Mouse (Mus musculus) forebrain, embryonic 14.5 days (tissue): ENCODE measurements at regions not wholly inside any gene's neighbourhood (a gene's known extent, or its start where the extent isn't known, plus 50 kb on each side); places are given as distances from the start of the nearest gene placed in this dataset.

Experiments
- ATAC-seq: fragments of 200-750 bp; cut with Nextera tagmentation; 2 replicates; pipeline ENCODE4 v1.8.0; 2017; ENCODE audit warnings: mild to moderate bottlenecking, moderate library complexity
- DNase-seq: peaks from one replicate; pipeline ENCODE4 v3.0.0-alpha.2; 2015; ENCODE audit warnings: low spot score
- H3K27ac ChIP-seq: fragments of 300-500 bp; sonication (generic); 2 replicates; pipeline ENCODE4 v1.5.1; 2014; ENCODE audit warnings: low read depth, mild to moderate bottlenecking, control low read depth, low read length, moderate library complexity
- H3K27me3 ChIP-seq: fragments of 300-500 bp; sonication (generic); replicated peaks from 2 replicates; pipeline ENCODE4 v1.6.1; 2014; ENCODE audit warnings: low read length, control low read depth, mixed read lengths; ENCODE audit not compliant: control insufficient read depth, insufficient read depth
- H3K36me3 ChIP-seq: fragments of 300-500 bp; sonication (generic); 2 replicates; pipeline ENCODE4 v1.6.1; 2014; ENCODE audit warnings: low read length, control low read depth; ENCODE audit not compliant: control insufficient read depth, insufficient read depth
- H3K4me1 ChIP-seq: fragments of 300-500 bp; sonication (generic); 2 replicates; pipeline ENCODE4 v1.6.1; 2014; ENCODE audit warnings: antibody characterized with exemption, low read length, control low read depth; ENCODE audit not compliant: control insufficient read depth, insufficient read depth
- H3K4me2 ChIP-seq: fragments of 300-500 bp; sonication (generic); 2 replicates; pipeline ENCODE4 v1.6.1; 2014; ENCODE audit warnings: mild to moderate bottlenecking, control low read depth, low read length
- H3K4me3 ChIP-seq: fragments of 300-500 bp; sonication (generic); 2 replicates; pipeline ENCODE4 v1.5.1; 2014; ENCODE audit warnings: low read depth, low read length, control low read depth
- H3K9ac ChIP-seq: fragments of 300-500 bp; sonication (generic); 2 replicates; pipeline ENCODE4 v1.6.1; 2014; ENCODE audit warnings: mild to moderate bottlenecking, low read length, control low read depth, moderate library complexity
- H3K9me3 ChIP-seq: fragments of 300-500 bp; sonication (generic); replicated peaks from 2 replicates; pipeline ENCODE4 v1.6.1; 2016; ENCODE audit warnings: low read length, control low read depth, mixed read lengths; ENCODE audit not compliant: control insufficient read depth
- WGBS: fragments of 180-500 bp; shearing (Covaris S2); extraction: QIAGEN DNeasy Blood & Tissue Kit; methylation state at CpG from one replicate; pipeline ENCODE4 v1.1.7; 2014; 5-methylcytosine and 5-hydroxymethylcytosine counted together

DNA sequence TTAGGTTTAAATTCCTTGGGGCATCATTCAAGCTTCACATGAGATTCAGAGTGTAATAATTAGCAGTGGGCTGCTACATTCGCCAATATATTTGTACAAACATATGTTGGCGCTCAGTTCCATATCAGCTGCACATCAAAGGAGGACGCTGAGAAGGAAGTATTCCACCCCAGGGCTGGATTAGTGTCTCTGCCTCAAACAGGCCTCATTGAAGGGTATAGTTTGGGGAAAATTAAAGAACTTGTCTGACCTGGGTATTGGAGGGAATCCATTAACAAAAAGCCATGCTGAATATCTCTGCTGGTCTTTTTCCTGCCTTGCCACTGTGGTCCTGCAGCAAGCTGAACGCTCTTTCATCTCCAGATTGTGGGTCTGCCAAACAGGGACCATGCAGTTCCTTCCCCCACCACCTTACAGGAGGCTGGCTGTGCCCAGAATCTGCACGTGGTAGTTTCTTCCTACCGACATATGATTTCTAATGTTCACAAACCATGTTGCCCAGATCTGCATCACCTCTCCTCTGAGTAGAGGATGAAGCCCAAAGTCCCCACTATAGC lies 67.7 kb upstream of the Pitx2 start:
- Histone ChIP-seq H3K4me3 (no peak overlapping the region), H3K27me3 (no peaks in the 10 kb centered on the region), H3K4me1 (0 out of 2 replicates have a peak, but pooled peaks cover 6% of the 10 kb centered on the region), H3K9ac (no peak overlapping the region), H3K27ac (no peak overlapping the region), H3K4me2 (no peak overlapping the region), H3K9me3 (no peaks in the 10 kb centered on the region), H3K36me3 (no peaks in the 10 kb centered on the region)
- peak; percentile 27 for DNase-seq
- WGBS, result 35% methylated on average over 6 of the region's 6 CpGs
- peak; percentile 48; the same call in 1 of the 2 replicates for ATAC-seq
